Mouse (Mus musculus) adrenal gland, postnatal 36 days (tissue): ENCODE measurements around the gene Cavin2. TPM values are rescaled to one million over a fixed set of nuclear protein-coding genes. Genes with fewer than 3 reads are reported as not detected.

Experiments
- DNase-seq, 2 experiments: peaks; one replicate each; pipeline ENCODE4 v3.0.0; 2021; ENCODE audit warnings: mixed read lengths in 1 of 2
- total RNA-seq, 2 experiments: library from RNA; stranded (reverse); gene quantifications; 2 replicates each; pipeline ENCODE4 v1.2.3; 2021

Gene Cavin2
- total RNA-seq, 2 experiments from 2014 or later: 41.3 to 55.1 TPM

DNA sequence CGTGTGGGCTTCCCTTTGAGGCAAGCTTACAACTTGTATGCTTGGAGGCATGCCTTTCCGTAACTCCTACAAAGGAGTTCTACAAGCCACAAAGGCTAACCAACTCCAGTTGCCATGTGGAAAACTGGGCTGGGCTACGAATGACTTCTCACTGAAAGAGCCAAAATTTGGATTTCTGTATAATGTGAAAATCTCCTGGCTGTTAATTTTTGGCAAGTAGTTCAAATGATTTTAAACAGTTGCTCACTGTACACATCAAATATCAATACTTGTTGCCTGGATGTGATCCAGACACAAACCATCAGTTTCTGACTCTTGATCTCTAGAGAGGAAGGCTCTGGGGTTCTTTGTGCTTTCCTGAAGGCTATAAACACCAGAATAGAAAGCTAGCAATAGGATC, 18.1 kb downstream of the Cavin2 start:
- DNase-seq: no peak

DNA sequence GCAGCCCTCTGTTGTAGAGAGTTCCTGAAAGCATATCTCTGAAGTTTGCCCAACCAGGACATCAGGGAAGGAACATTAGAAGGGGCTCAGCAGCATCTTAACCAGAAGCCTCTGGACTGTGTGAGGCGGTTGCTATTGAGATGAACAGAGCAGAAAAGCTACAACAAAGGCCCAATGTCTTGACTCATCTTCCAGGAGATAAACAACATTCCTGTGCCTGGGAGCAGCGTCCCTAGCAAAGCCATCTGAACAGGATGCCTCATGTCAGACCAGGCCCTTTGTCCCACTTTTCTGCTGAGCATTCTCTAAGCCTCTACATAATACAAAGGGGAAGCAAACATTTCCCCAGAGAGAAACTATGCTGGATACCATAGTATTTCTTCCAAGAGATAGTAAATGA, 26.6 kb downstream of the Cavin2 start:
- DNase-seq: no peak

DNA sequence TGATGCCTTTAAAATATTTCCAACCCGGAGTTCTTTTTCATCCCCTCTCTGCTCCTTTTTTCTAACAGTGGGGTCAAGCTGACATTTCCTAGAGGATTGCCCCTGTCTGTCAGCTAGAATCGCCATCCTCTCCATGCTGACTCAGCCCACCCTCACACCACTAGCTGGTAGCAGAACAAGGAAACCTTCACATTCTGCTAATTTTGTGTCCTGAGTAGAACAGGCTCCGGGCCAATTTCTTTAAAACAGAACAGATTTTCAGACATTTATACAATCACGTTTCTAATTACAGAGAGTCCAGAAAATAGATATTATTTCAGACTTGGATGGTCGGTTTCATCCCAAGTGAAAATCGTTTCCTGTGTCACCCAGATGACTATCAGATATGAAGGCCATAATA, 34.6 kb downstream of the Cavin2 start:
- no peak for DNase-seq

DNA sequence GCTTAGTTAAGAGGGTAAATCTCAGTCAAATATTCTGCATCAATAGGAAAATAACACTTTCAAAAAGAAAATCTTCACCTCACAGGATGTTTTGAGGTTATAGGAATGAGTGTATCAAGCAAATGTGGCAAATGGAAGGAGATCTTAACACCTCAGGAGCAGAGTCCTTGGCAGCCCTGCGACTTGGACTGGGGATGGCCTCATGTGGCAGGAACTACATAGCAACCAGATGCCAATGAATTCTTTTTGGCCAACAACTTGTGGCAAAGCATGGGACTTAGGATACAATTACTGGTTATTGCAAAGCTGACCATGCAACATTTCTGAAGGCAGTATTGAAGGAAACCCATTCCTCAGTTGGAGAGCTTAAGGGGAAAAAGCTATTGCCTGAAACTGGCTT, 39.6 kb downstream of the Cavin2 start:
- DNase-seq: no peak

DNA sequence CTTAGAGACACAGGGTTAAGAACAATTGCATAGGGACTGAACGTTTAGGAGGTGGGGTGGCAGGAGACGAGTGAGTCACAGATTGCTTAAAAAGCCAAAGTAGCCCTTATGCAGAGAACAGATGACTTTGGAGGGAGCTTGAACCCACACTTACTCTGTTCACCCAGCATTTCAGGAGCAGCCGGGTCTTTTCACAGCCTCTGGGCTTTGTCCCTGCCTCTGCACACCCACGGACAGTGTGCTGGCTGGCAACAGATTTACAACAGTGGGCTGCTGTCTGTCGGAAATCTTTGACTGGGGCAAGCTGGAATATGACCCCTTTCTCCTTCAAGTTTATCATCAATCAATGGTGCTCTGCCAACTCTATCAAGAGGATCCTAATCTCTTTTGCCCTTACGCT, 44.1 kb downstream of the Cavin2 start:
- DNase-seq: no peak

DNA sequence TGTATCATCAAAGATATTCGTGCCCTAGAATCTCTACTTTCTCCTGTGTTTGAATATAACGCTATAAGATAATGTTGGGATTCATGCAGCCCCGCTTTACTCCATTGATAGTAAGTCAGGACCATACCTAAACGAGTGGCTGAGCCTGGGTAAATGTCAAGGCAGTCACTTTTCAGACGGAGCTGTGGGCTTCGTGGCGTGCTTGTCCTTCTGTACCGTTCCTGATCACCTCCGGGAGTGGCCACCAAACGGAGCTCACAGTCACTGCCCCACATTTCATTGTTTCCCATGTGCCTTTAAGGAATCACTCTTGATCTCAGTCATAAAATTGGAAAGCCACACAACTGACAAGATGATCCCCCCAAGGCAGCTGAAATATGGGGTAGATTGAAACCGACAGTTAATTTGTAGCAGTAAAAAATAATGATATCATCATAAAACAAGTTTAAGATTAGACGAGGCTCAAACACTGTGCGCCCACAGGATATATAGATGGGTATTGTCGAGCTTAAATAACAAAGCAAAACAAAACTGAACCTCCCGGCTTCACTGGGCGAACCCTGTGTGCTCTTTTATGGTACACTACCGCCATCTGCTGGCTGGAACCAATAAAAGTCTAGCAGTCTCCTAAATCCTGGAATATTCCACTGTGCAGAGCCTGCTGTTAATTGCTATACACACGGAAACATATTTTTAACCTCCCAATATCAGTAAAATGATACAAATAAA, 44.8 kb downstream of the Cavin2 start:
- peak; percentile 83 to 88 for DNase-seq

DNA sequence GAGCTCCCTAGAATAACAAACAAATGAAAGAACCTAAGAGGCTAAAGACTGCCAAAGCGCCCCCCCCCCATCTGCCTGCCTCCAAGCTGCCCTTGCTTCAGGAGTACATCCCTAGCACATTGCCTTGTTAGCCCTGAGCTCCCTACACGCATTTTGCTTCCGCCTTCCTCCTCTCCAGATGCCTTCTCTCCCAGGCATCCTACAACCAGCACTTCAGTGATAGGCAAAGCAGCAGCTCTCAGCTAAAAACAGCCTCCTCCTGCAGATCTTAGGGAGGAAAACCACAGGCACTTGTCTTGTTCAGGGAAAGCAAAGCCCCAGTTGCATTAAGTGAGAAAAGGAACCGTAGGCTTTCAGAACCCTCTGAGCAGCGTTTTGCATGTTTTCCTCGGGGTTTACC, 45.4 kb downstream of the Cavin2 start:
- no peak for DNase-seq

DNA sequence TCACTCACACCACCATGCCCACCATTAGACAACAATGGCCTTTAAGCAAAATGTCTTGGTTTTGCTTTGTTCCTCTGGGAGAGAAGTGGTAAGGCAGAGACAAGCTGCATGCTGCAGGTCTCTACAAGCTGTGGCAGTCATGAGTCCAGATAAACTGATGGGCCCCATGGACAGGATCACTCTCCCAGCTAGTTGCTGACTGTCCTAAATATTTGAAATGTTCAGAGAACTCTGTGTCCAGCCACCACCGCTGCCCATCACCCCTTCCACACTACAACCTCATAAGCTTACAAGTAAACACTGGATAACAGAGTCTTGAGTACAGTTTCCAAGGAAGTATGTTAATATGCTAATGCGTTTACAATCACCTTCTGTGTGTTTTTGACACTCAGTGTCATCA, 46.2 kb downstream of the Cavin2 start:
- no peak for DNase-seq

DNA sequence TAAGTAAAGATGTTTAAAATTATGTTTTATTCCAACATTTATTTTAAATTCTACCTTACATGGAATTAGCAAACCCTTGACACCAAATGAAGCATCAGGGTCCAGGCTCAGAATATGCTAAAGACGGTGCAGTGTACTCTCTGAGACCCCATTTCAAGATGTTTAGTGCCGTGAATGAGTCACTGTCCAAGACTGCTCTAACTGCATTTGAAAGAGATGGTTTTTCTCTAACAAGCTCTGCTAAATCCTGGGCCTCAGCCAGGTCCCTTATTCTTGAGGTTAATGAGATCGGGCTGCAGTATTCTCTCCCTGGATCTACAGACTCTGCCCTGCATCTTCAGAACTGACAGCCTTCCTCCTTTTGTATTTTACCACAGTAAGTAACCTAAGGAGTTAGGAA, 55.2 kb downstream of the Cavin2 start:
- DNase-seq: no peak

DNA sequence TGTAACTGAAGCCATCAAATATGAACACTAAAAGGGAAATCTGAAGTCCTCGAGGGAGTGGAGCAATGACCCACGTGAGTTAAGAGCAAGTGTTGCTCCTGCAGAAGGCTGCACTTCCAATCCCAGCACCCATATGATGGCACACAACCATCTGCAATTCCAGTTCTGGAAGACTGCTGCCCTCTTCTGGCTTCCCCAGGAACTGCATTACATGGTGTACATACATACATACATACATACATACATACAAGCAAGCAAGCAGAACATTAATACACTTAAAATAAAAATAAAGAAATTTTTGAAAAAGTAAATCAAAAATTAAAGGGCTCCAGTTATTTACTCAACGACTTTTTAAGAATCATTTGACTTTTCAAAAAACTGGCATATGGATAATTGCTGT, 58.7 kb downstream of the Cavin2 start:
- no peak for DNase-seq

DNA sequence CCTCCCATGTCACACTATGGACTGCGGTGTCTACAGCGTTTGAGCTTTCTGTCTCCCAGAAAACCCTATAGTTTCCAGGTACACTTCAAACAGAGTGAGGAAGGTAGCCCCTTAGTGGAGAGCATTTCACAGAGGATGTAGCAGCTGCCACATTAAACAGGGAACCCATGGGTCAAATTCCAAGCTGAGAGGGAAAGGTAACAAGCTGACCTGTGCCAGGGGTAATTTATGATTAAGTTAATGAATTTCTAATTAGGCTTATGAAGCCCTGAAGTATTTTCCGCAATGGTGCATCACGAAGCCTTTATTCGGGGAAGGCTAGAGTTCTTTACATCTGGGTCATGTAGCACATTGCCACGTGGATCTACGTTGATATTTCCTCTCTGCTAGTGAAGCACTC, 59.7 kb downstream of the Cavin2 start:
- DNase-seq: no peak

DNA sequence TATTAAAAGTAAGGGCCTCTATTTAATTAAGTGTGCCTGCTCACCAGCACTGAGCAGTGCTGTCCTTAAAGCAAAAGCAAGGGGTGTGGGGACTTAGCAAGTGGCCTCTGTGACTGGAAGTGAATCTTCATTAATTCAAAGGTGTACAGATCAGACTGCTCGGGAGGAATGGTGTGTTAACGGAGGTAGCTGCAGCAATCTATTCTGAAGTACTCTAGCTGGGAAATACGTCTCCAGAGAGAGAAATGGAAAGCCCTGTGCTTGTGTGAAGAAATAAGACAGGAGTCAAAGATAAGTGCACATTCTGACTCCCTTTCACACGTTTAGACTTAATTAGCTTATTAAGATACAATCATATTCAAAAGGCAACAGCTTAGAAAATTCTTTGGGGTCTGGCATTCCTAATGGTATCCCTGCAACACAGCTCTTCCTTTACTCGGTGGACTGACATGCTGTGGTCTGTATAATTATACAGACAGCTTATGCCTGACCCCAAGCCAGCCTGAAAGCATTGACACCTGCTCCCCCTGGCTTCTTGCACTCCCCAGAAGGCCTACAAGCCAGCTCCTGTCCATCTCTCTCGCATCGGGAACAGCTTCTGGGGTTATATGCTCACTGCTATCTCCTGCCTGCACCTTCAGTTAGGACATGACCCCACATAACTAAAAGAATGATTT, 60.5 kb downstream of the Cavin2 start:
- DNase-seq: no peak

Other genes starting within 250 kb of the Cavin2 start
- 10 to 100 TPM; 32.4 to 33.9 TPM for gene Nabp1, start 189.3 kb downstream of the Cavin2 start, total RNA-seq